Mouse (Mus musculus) skeletal muscle tissue, adult 2 months (tissue): ENCODE measurements around the gene Amz1.
A peak's percentile ranks its signal among the peaks of the same experiment; 100 is the strongest.

Experiments
- DNase-seq: peaks from one replicate; pipeline ENCODE4 v3.0.0-alpha.2; 2012; ENCODE audit warnings: low read depth, low spot score

Amz1 gene

GRCm38 (mm10) chr5:140726062-140726839 is 2.3 kb downstream of the Amz1 start:
- no peak for DNase-seq

GRCm38 (mm10) chr5:140726946-140727740 is 3.2 kb downstream of the Amz1 start:
- no peak for DNase-seq

GRCm38 (mm10) chr5:140731040-140731797 is 7.3 kb downstream of the Amz1 start:
- DNase-seq: no peak

- no peak for DNase-seq
Observed at GRCm38 (mm10) chr5:140732195-140732594, 8.3 kb downstream of the Amz1 start.

GRCm38 (mm10) chr5:140733336-140733735 is 9.4 kb downstream of the Amz1 start:
- DNase-seq: no peak

GRCm38 (mm10) chr5:140735297-140735696 is 11.4 kb downstream of the Amz1 start:
- no peak for DNase-seq

GRCm38 (mm10) chr5:140736166-140736565 is 12.2 kb downstream of the Amz1 start:
- no peak for DNase-seq

- DNase-seq: no peak
Observed at GRCm38 (mm10) chr5:140739813-140740212, 15.9 kb downstream of the Amz1 start.

GRCm38 (mm10) chr5:140741040-140741439 is 17.1 kb downstream of the Amz1 start:
- no peak for DNase-seq

- DNase-seq: no peak
Observed at GRCm38 (mm10) chr5:140741877-140742276, 17.9 kb downstream of the Amz1 start.

GRCm38 (mm10) chr5:140743706-140744131 is 19.8 kb downstream of the Amz1 start:
- no peak for DNase-seq

- peak; percentile 33 for DNase-seq
Observed at GRCm38 (mm10) chr5:140748425-140748824, 24.5 kb downstream of the Amz1 start.

GRCm38 (mm10) chr5:140749062-140749875 is 25.3 kb downstream of the Amz1 start:
- peak; percentile 70 for DNase-seq

GRCm38 (mm10) chr5:140750925-140751324 is 27.0 kb downstream of the Amz1 start:
- DNase-seq: no peak

- no peak for DNase-seq
Observed at GRCm38 (mm10) chr5:140752041-140752440, 28.1 kb downstream of the Amz1 start.

GRCm38 (mm10) chr5:140752639-140753038 is 28.7 kb downstream of the Amz1 start:
- no peak for DNase-seq

- DNase-seq: no peak
Observed at GRCm38 (mm10) chr5:140753223-140753622, 29.3 kb downstream of the Amz1 start.

GRCm38 (mm10) chr5:140758864-140759263 is 34.9 kb downstream of the Amz1 start:
- no peak for DNase-seq

GRCm38 (mm10) chr5:140762540-140762939 is 38.6 kb downstream of the Amz1 start:
- no peak for DNase-seq

GRCm38 (mm10) chr5:140764921-140765613 is 41.1 kb downstream of the Amz1 start:
- peak; percentile 52 for DNase-seq

GRCm38 (mm10) chr5:140766566-140766965 is 42.6 kb downstream of the Amz1 start:
- no peak for DNase-seq
